Mouse (Mus musculus): ENCODE data around the gene Alpk1.

GRCm38 (mm10) chr3:127782921-127783320 is 2.6 kb upstream of the Alpk1 start:
- TF ChIP-seq CTCF (IDR thresholded peaks at IDR 0.05; ENCODE audit: low read depth) (no peak), EP300 (IDR thresholded peaks at IDR 0.05; ENCODE audit: low read depth) (no peak)

Data from liver, embryonic 14.5 days (tissue).